15 mouse cellular contexts compared by ENCODE assay signal in genomic region chr15:38392441-38393149, GRCm38 (mm10).
DNase-seq lines count a peak whose midpoint lies in the region; ATAC-seq and TF ChIP-seq lines count a peak whose summit lies in the region.
"Had no signal": no experiment of that assay in that cellular context is flagged by ENCODE, and none has a peak within 500 bp of the region (broad histone marks: within the 10 kb centered on the region; RNA-seq: fewer than 3 reads in every experiment).

No protein-coding gene starts in this region.

- H3K9me3 ChIP-seq in heart, embryonic 15.5 days (replicated peaks): no peaks in the 10 kb centered on the region
- no peaks in the 10 kb centered on the region for H3K9me3 ChIP-seq in lung, embryonic 14.5 days (ENCODE audit: low read depth, low read length)
- no peaks in the 10 kb centered on the region for H3K9me3 ChIP-seq in stomach, embryonic 16.5 days (replicated peaks; ENCODE audit: control insufficient read depth, low read length)
- H3K9me3 ChIP-seq: embryonic facial prominence, embryonic 13.5 days; forebrain, embryonic 12.5 days; hindbrain, embryonic 13.5 days; limb, embryonic 15.5 days; neural tube, embryonic 15.5 days had no signal

- no peak overlapping the region for H3K4me3 ChIP-seq in heart, embryonic 15.5 days
- no peak overlapping the region for H3K4me3 ChIP-seq in lung, embryonic 14.5 days (ENCODE audit: low read depth, low read length)
- no peak overlapping the region for H3K4me3 ChIP-seq in stomach, embryonic 16.5 days (replicated peaks; ENCODE audit: low read length)
- H3K4me3 ChIP-seq: embryonic facial prominence, embryonic 13.5 days; forebrain, embryonic 12.5 days; hindbrain, embryonic 13.5 days; limb, embryonic 15.5 days; neural tube, embryonic 15.5 days had no signal

- H3K36me3 ChIP-seq in heart, embryonic 15.5 days: no peaks in the 10 kb centered on the region
- no peaks in the 10 kb centered on the region for H3K36me3 ChIP-seq in lung, embryonic 14.5 days (ENCODE audit: insufficient read depth)
- no peaks in the 10 kb centered on the region for H3K36me3 ChIP-seq in stomach, embryonic 16.5 days (ENCODE audit: control insufficient read depth, insufficient read depth, low read length)
- H3K36me3 ChIP-seq: embryonic facial prominence, embryonic 13.5 days; forebrain, embryonic 12.5 days; hindbrain, embryonic 13.5 days; limb, embryonic 15.5 days; neural tube, embryonic 15.5 days had no signal

- H3K27me3 ChIP-seq in heart, embryonic 15.5 days: no peaks in the 10 kb centered on the region
- no peaks in the 10 kb centered on the region for H3K27me3 ChIP-seq in lung, embryonic 14.5 days (ENCODE audit: insufficient read depth, low read length)
- no peaks in the 10 kb centered on the region for H3K27me3 ChIP-seq in stomach, embryonic 16.5 days (ENCODE audit: control insufficient read depth, insufficient read depth, low read length)
- H3K27me3 ChIP-seq: embryonic facial prominence, embryonic 13.5 days; forebrain, embryonic 12.5 days; hindbrain, embryonic 13.5 days; limb, embryonic 15.5 days; neural tube, embryonic 15.5 days had no signal

- no peak for TF ChIP-seq CTCF in lung, embryonic 14.5 days (IDR thresholded peaks at IDR 0.05; ENCODE audit: low read depth)

- 65% methylated on average over 5 of the region's 5 CpGs for WGBS in heart, embryonic 15.5 days
- WGBS in lung, embryonic 14.5 days: 62% methylated on average over 5 of the region's 5 CpGs
- WGBS in stomach, embryonic 16.5 days: 54% methylated on average over 5 of the region's 5 CpGs

- peaks cover 23% of the 10 kb centered on the region for H3K4me1 ChIP-seq in heart, embryonic 15.5 days (replicated peaks)
- no peaks in the 10 kb centered on the region for H3K4me1 ChIP-seq in lung, embryonic 14.5 days (ENCODE audit: insufficient read depth)
- H3K4me1 ChIP-seq in stomach, embryonic 16.5 days (ENCODE audit: control insufficient read depth, insufficient read depth, low read length): peaks cover 12% of the 10 kb centered on the region
- H3K4me1 ChIP-seq: forebrain, embryonic 12.5 days; hindbrain, embryonic 13.5 days; neural tube, embryonic 15.5 days had no signal

- H3K4me2 ChIP-seq in heart, embryonic 15.5 days: no peak overlapping the region
- H3K4me2 ChIP-seq in lung, embryonic 14.5 days: no peak overlapping the region
- no peak overlapping the region for H3K4me2 ChIP-seq in stomach, embryonic 16.5 days (ENCODE audit: low read depth, low read length)
- H3K4me2 ChIP-seq: embryonic facial prominence, embryonic 13.5 days; forebrain, embryonic 12.5 days; hindbrain, embryonic 13.5 days; limb, embryonic 15.5 days; midbrain, embryonic 11.5 days; neural tube, embryonic 15.5 days had no signal

- no peak for DNase-seq in heart, adult 9 months (ENCODE audit: low spot score in 2 of 2)
- DNase-seq in lung, embryonic 14.5 days: no peak
- no peak for DNase-seq in lung, postnatal 36 days
- peak; percentile 60 for DNase-seq in ZHBTc4 (ENCODE audit: low read depth, low spot score)
- no peak for DNase-seq in adrenal gland, postnatal 36 days
- DNase-seq: cerebellum, adult 9-10 months; right cerebral cortex, postnatal 25 days had no signal

- ATAC-seq in heart, embryonic 15.5 days (replicated peaks; ENCODE audit: insufficient number of reproducible peaks, insufficient read depth, low FRiP score, low read depth): no peak
- ATAC-seq in lung, embryonic 14.5 days (ENCODE audit: insufficient read depth): no peak
- ATAC-seq in stomach, embryonic 16.5 days (ENCODE audit: insufficient read depth, low FRiP score): no peak

- 0 out of 2 replicates have a peak overlapping the region, but pooled peaks have one; percentile 34 for H3K27ac ChIP-seq in heart, embryonic 15.5 days
- H3K27ac ChIP-seq in lung, embryonic 14.5 days (ENCODE audit: low read depth): 0 out of 2 replicates have a peak overlapping the region, but pooled peaks have one; percentile 58
- peak overlapping the region; percentile 86; the same call in 1 of the 2 replicates for H3K27ac ChIP-seq in stomach, embryonic 16.5 days (ENCODE audit: low read length)
- H3K27ac ChIP-seq: embryonic facial prominence, embryonic 13.5 days; forebrain, embryonic 12.5 days; hindbrain, embryonic 13.5 days; neural tube, embryonic 15.5 days had no signal

- H3K9ac ChIP-seq in heart, embryonic 15.5 days: no peak overlapping the region
- no peak overlapping the region for H3K9ac ChIP-seq in lung, embryonic 14.5 days
- H3K9ac ChIP-seq in stomach, embryonic 16.5 days (ENCODE audit: low read length): 0 out of 2 replicates have a peak overlapping the region, but pooled peaks have one; percentile 9
- H3K9ac ChIP-seq: embryonic facial prominence, embryonic 13.5 days; forebrain, embryonic 12.5 days; hindbrain, embryonic 13.5 days; limb, embryonic 15.5 days; neural tube, embryonic 15.5 days had no signal

Comparison
In these comparisons a context has a peak if more than half of its experiments do, and no peak if none do; other contexts are left out.
1. H3K27ac ChIP-seq: peak in every context shown above with its lines; median percentile 86 in stomach, embryonic 16.5 days; 58 in lung, embryonic 14.5 days; 34 in heart, embryonic 15.5 days.